Mouse (Mus musculus) liver (tissue): ENCODE measurements at regions not wholly inside any gene's neighbourhood (a gene's known extent, or its start where the extent isn't known, plus 50 kb on each side); places are given as distances from the start of the nearest gene placed in this dataset.
A peak's percentile ranks its signal among the peaks of the same experiment; 100 is the strongest.

Experiments
- DNase-seq: peaks from one replicate; pipeline ENCODE4 v3.0.0-alpha.2; 2020; ENCODE audit warnings: mixed read lengths

DNA sequence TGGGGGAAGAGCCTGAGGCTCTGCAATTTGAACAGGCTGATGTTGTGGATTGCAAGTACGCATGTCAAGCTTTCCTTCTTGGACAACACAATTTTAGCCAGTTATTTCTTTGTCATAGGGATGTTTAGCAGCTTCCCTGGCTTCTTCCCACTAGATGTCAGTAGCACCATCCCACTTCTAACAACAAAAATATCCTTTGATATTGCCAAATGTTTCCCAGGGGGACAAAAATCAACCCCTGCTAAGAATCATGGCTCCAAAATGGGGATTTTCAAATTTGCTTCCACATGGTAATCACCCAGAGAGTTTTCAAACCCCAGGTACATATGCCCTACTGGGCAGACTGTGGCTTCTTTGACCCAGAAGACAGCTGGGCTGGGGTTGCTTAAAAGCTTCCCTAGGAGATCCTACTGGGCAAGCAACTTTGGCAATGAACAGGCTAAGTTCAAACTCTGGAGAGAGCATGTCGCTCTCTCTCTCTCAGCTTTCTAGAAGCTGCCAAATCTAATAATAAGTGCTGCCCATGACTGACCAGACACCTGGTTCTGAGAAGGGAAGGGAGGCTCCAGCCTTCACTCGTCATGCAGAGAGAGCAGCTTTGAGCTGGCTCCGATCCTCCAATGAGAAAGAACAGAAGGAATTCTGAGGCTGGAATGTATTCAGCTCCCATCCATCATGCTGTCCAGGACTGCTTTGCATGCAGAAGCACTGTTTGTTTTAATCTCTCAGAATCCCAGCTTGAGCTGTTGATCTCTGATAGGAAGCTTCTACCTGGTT lies 157.2 kb upstream of the Ghitm start:
- DNase-seq, result no peak

DNA sequence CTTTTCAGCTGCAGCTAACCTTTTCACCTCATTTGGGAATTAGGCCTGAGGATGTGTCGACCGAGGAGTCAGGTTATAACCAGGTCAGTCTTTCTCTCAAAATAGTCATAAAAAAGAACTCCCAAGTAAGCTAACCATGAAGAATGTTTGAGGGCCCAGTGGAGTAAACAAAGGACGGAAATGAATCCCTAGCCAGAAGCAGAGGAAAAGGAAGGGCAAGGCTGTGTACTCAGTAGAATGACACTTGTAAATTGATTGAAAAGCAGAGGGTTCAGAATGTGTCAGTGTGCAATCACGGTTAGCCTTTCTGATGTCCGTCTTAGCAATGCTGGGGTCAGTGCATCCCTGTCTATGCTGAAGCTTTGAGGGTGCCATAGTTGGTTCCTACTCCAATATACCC lies 149.3 kb upstream of the Ghitm start:
- no peak for DNase-seq

DNA sequence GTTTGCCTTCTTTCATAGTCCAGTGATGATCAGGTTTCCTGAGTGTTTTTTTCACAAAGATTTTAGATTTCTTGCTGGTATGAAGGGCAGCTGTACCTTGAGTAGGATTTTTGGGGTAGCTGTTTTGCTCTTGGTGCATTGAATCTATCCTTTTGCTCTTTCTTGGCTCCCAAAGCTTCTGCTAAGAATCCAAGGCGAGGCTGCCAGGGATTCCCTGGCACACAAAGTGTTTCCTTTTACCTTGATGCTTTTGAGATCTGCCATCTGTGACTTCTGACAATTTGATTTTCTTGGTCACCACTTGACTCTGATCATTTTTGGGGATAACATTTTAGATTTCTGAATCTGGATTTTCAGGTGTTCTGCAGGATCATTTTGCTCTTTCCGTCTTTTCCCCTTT lies 144.3 kb upstream of the Ghitm start:
- DNase-seq, result no peak

DNA sequence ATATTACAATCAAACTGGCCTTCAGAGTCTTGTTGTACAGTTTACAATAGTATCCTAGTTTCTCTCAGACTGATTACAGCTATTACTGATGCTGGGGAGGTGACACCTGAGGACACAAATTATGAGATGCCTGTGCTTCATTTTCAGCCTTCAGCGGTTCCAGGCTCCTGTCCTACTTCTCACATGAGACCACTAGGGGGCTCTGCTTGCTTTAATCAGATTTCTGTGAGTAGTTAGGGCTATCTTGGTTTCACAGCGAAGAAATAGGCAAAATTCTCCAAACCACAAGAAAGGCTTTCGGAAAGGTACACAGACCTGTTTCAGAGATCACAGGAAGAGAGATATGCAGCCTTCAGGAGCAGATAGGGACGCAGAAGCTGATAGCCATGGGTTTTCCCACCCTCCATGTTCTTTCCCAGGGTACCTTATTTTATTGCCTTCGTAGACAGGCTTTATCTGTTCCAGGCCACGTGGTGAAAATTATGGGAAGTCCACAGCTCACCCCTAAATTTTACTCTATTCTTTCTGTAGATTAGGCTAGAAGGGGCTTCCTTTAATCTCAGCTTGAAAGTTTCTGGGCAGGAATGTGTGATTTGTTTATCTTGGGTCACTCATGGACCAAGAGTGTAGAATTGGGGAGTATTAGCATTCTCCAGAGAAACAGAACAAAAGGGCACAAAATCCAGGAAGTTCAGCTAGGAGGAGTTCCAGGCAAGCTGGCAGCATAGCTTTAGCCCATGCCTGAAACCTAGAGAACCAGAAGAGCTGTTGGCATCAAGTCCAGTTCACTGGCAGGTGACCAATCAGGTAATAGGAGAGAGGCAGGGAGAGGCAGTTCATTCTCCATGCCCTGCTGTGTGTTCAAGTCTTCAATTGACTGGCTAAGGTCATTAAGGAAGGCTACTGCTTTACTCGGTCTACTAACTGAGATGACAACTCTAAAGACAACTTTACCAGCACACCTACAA lies 141.9 kb upstream of the Ghitm start:
- no peak for DNase-seq

DNA sequence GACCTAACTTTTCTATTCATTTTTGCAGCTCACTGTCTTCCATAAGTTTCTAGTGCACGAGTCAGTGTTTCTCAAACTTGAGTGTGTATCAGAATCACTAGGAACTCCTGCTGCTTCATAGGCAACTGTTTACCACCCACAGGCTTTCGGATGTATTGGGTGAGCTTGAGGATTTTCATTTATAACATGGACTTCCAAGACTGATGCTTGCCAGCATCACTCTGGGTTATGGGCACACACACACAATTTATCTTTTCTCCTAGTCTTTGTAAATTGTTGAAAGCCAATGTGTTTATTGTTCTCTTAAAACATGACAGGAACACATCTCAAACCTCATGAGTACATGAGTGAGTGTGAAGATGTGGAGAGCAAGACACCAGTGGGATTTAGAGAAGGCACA lies 137.0 kb upstream of the Ghitm start:
- DNase-seq, result no peak

DNA sequence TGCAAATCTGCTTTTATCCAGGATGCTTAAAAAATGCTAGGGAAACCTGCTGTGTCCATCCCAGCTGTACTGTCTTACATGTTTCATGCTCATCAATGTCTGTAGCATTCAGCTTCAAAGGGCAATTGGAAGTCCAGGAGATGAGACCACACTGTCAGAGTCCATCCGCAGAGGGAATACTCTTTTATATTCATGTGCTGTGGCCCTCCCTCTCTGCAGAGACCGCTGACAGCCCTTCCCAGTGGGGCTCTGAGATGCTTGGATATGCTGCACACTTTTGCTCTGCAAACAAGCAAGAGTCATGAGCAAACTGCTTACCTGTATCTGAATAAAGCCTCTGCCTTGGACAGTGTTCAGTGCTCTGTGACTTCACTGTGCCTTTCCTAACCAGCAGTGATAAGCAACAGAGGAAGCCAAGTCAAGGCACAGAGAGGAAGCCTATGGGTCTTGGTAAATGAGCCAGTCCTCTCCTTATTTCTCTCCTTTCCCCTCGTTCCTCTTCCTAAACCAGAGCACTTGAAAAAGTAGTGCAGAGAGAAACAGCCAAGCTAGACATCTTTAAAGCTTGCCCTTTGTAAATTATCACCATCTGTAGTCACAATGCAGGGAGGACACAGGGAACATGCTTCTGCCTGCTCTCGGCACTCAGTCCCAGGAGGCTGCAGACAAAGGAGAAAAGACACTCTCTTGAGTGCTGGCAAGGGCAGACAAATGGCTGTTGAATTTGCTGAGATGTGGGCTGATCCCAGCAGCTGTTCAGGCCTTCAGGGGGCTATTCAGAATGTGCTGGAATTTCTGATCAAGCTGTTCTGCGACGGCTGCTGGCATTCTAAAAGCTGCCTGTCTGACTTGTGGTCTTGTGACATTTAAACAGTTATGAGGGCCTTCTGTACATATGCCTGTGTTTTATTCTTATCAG lies 136.2 kb upstream of the Ghitm start:
- DNase-seq, result no peak

DNA sequence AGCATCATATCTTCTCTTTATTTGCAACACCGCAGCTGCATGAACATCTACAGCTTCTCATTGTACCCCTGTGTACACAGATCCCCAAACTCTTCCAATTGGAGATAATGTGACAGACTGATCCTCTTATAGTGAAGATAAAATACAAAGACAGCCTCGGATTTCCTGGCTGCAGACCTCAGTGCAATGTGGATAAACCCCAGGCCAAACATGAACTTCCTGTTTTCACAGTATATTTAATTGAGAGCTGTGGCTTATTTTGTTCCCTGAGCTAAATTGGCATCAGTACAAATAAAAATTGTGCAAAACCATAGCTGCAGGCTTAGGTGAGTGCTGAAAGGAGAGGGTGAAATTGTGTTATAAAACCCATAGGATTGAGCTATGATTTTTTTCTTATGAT lies 134.8 kb upstream of the Ghitm start:
- no peak for DNase-seq

DNA sequence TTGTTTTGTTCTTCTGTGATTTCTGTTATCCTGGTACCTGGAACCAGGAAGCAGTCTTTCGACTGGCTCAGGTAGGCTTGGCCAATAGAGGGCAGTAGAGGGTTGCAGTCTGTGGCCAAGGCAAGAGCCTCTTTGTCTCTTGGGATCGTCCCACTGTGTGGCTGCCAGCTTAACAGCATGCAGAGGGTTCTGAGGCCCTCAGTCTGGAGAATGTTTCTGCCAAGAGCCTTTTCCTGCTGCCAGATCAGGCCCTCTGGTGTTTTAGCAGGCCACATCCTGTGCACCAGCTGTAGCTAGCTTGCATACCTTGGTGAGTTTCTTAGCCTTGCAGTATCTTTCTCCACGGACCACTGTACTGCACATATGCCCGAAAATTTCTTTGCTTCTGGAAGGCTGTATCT lies 103.6 kb upstream of the Ghitm start:
- DNase-seq, result peak; percentile 45

DNA sequence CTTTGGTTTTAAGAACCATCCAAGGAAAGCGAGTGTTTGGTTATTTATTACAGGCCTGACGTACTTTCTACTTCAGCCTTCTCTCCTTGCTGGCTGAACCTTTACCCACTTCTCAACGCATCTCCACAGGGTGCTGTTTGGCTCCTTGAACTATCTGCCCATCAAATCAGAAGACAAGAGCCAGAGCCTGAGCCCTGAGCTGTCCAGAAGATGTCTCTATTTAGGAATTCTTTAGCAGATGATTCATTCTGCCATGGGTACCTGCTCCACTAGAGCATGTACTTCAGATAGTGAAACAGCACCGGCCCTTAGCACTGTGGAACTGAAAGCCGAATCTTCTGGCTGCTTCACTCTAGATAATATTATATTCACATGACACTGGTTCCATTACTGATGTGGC lies 102.1 kb upstream of the Ghitm start:
- DNase-seq, result no peak

DNA sequence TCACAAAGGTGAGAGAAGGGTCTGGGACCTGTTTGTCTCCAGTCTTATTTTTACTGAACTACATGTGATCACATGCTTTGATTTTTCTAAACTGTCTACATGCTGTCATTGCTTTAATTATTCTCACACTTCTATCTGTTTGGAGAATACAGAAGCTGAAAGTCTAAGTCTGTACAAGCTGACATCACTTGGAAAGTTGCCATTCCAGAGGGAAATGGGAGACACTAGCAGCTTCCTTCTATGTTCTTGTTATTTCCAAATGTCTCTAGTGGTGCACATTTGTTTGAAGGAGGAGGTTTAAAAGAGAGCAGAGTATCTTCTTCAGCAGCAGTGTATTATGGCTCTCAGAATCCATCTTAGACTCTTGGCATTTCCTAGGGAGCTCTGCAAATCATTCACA lies 73.2 kb upstream of the Ghitm start:
- DNase-seq, result no peak

DNA sequence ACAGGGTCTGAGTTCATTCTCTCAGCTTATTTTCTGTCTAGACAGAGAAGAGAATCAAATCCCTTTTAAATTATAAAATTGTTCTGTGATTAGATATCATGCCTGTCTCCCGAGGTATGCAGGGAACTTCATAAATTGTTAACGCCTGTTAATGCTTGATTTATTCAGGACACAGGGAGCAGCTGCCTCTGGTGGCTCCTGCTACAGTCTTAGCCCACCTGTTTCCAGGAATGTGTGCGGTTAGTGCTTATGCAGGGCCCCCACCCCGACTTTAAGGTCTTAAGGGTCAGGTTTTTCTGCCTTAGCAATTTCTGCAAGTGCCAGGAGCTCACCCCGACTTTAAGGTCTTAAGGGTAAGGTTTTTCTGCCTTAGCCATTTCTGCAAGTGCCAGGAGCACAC lies 54.7 kb upstream of the Ghitm start:
- DNase-seq, result no peak
